Comparison of ENCODE assay signal across 8 mouse cellular contexts in the genomic region with DNA sequence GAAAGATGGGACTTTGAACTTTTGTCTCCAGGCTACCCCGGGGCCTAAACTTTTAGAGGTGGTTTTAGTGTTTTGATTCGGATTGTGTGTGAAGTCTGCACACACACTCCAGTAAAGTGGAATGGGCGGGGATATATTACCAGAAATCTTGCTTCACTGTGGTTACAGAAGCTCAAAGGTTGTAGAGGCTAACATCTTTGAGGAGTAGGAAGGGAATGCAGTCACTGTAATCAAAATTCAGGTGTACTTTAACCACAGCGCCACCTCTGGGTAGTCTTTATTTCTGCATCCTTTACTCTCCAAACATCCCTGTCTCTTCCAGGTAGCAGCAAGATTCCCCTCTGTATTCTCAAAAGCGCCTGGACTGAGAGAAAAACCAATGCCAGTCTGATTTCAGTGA. TPM values are rescaled to one million over a fixed set of nuclear protein-coding genes. Genes with fewer than 3 reads are reported as not detected.
DNase-seq lines count a peak whose midpoint lies in the region; ATAC-seq and TF ChIP-seq lines count a peak whose summit lies in the region.

No protein-coding gene starts in this region.

- H3K9ac ChIP-seq in heart, adult 2 months (ENCODE audit: low read depth, low read length) = no peak overlapping the region
- no peak overlapping the region for H3K9ac ChIP-seq in heart, embryonic 11.5 days (ENCODE audit: low read depth, low read length)

- H3K4me1 ChIP-seq in heart, adult 2 months (ENCODE audit: control insufficient read depth, insufficient read depth, low read length) = peaks cover 3% of the 10 kb centered on the region; the same call in 1 of the 2 replicates
- H3K4me1 ChIP-seq in heart, embryonic 11.5 days (ENCODE audit: control insufficient read depth, insufficient read depth, low read length) = 0 out of 2 replicates have a peak, but pooled peaks cover 3% of the 10 kb centered on the region
- H3K4me1 ChIP-seq in cerebellum, adult 2 months (ENCODE audit: control insufficient read depth, insufficient read depth, low read length) = no peaks in the 10 kb centered on the region

- no peak for ATAC-seq in heart, embryonic 11.5 days (replicated peaks; ENCODE audit: insufficient number of reproducible peaks, low FRiP score, low TSS enrichment)
- ATAC-seq in inflammation-experienced regulatory T-cells, adult 6 months = peak; percentile 45
- ATAC-seq in monocyte, adult 5-6 weeks (replicated peaks; ENCODE audit: insufficient number of reproducible peaks, low FRiP score, low TSS enrichment, poor library complexity, severe bottlenecking) = peak; percentile 22; the same call in 1 of the 2 replicates

- no peaks in the 10 kb centered on the region for H3K79me2 ChIP-seq in heart, adult 2 months (replicated peaks; ENCODE audit: control insufficient read depth, insufficient read depth, low read length)

- no peak overlapping the region for H3K4me2 ChIP-seq in heart, embryonic 11.5 days

- no peak for TF ChIP-seq POLR2A in heart, adult 2 months (IDR thresholded peaks at IDR 0.05; ENCODE audit: insufficient read depth, low read depth, low read length)
- no peak for TF ChIP-seq POLR2A in cerebellum, adult 2 months (IDR thresholded peaks at IDR 0.05; ENCODE audit: borderline replicate concordance, insufficient read depth, low read length)

- no peak overlapping the region for H3K4me3 ChIP-seq in heart, adult 2 months
- H3K4me3 ChIP-seq in heart, embryonic 11.5 days (ENCODE audit: low read depth, low read length) = no peak overlapping the region
- no peak overlapping the region for H3K4me3 ChIP-seq in cerebellum, adult 2 months (replicated peaks; ENCODE audit: insufficient read depth, low read depth, low read length)

- no peaks in the 10 kb centered on the region for H3K27me3 ChIP-seq in heart, adult 2 months (ENCODE audit: control insufficient read depth, insufficient read depth, low read length)
- no peaks in the 10 kb centered on the region for H3K27me3 ChIP-seq in heart, embryonic 11.5 days (ENCODE audit: control insufficient read depth, insufficient read depth, low read length)
- H3K27me3 ChIP-seq in cerebellum, adult 2 months (ENCODE audit: control insufficient read depth, insufficient read depth, low read length) = no peaks in the 10 kb centered on the region

- TF ChIP-seq EP300 in heart, adult 2 months (IDR thresholded peaks at IDR 0.05; ENCODE audit: insufficient read depth, low read depth, low read length) = no peak

- DNase-seq in heart, adult 2 months = peak; percentile 39 to 52
- peak; percentile 71 for DNase-seq in urinary bladder, postnatal 14 days (ENCODE audit: low spot score)
- no peak for DNase-seq in urinary bladder, adult 2 months (ENCODE audit: low spot score)
- DNase-seq in cerebellum, adult 2 months = peak; percentile 59 to 60
- DNase-seq in frontal cortex, postnatal 25 days (ENCODE audit: low spot score in 2 of 2) = no peak

- intact Hi-C loops in heart, adult 2 months (cut with DNase I) = loop anchor here (5.0 to 10.0 kb wide), 4 partner anchors 610 to 1443 kb away; a partner anchor contains a TSS

- no peaks in the 10 kb centered on the region for H3K36me3 ChIP-seq in heart, adult 2 months (ENCODE audit: control insufficient read depth, insufficient read depth, low read length)
- H3K36me3 ChIP-seq in heart, embryonic 11.5 days (ENCODE audit: control insufficient read depth, insufficient read depth, low read length) = no peaks in the 10 kb centered on the region

- no peak overlapping the region for H3K27ac ChIP-seq in heart, adult 2 months
- H3K27ac ChIP-seq in heart, embryonic 11.5 days (ENCODE audit: low read depth, low read length) = no peak overlapping the region
- no peak overlapping the region for H3K27ac ChIP-seq in cerebellum, adult 2 months (ENCODE audit: insufficient read depth, low read length)

- 57% methylated on average over 5 of the region's 5 CpGs for WGBS in heart, adult 2 months
- WGBS in heart, embryonic 11.5 days (ENCODE audit: insufficient replicate concordance) = 47% methylated on average over 5 of the region's 5 CpGs
- 57% methylated on average over 5 of the region's 5 CpGs for WGBS in cerebellum, adult 2 months

- H3K9me3 ChIP-seq in heart, embryonic 11.5 days (replicated peaks; ENCODE audit: control insufficient read depth, low read length) = no peaks in the 10 kb centered on the region

- TF ChIP-seq CTCF in heart, adult 2 months (IDR thresholded peaks at IDR 0.05) = peak; percentile 88
- peak; percentile 53; the same call in 1 of the 2 replicates for TF ChIP-seq CTCF in cerebellum, adult 2 months (IDR thresholded peaks at IDR 0.05; ENCODE audit: borderline replicate concordance, insufficient read depth, low read depth, low read length)

RNA-seq across cellular contexts. Expression of a gene that starts 2.5 kb away (rescaled TPM):
- total RNA-seq in heart, adult 2 months (2021) = 10 to 100 TPM; 29.0 to 34.3 TPM
- polyA plus RNA-seq in heart, adult 2 months (2012; rRNA removed) = 33.8 and 49.4 TPM in 2 replicates
- polyA plus RNA-seq in heart, embryonic 11.5 days (2014; fragmentation: Nextera tagmentation; extraction: Ambion mirVana) = 53.4 and 54.4 TPM in 2 replicates
- polyA plus RNA-seq in urinary bladder, adult 2 months (2012; rRNA removed) = 175 and 179 TPM in 2 replicates
- 45.3 and 49.1 TPM in 2 replicates for polyA plus RNA-seq in cerebellum, adult 2 months (2012; rRNA removed)
- 10 to 100 TPM in 2 of 3 experiments, 1 to 10 TPM in 1; 8.6 to 12.7 (median 10.9) TPM for polyA plus RNA-seq in inflammation-experienced regulatory T-cells, adult 6 months (2017; shearing (Covaris generic))
- total RNA-seq in monocyte, adult 5-6 weeks (2017) = 65.3 to 118 TPM (median 104 TPM) in 3 replicates

Comparison
In these comparisons a context has a peak if more than half of its experiments do, and no peak if none do; other contexts are left out.
1. DNase-seq: peak in heart, adult 2 months (2 of 2), urinary bladder, postnatal 14 days (single experiment) and cerebellum, adult 2 months (2 of 2); none in urinary bladder, adult 2 months (single experiment) and frontal cortex, postnatal 25 days (0 of 2).